Mouse (Mus musculus) CD4-positive naive resting alpha-beta T cell, adult 76 days (primary cell): ENCODE measurements around the gene Vmn1r183. TPM values are rescaled to one million over a fixed set of nuclear protein-coding genes. Genes with fewer than 3 reads are reported as not detected.

Experiments used
- total RNA-seq: library from RNA; stranded (reverse); gene quantifications from one replicate; pipeline ENCODE4 v1.2.4, GENCODE M21; 2023

Gene Vmn1r183
- not detected for total RNA-seq

DNA sequence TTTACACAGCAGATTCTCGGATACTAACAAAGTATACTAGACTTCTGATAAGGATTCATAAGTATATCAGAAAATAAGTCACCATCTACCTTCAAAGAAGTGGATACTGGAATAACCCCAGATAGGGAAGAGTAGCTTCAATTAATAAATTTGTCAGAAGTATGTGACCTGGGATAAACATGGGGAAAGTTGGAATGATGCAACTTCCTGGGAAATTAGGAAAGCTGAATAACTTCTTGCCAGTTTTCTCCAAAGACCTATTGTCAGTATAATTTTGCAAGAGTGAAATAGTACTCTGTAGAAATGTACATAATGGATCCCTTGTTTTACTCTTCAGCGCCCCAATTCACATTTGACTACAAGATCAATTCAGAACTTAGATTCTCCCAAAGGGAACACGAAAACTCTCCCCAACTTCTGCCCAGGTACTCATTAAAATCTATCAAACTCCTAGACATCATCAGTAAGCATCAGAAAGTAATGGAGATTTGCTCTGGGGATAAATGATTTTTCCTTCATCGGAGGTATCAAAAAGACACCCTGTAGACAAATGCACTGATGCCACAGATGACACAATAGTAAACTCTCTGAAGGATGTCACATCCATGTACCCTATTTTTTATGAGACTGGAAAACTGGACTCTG is at the start of gene Vmn1r183:
TSS of gene Vmn1r183 (plus strand) at position 595 of the 645 bp plus-strand sequence.

DNA sequence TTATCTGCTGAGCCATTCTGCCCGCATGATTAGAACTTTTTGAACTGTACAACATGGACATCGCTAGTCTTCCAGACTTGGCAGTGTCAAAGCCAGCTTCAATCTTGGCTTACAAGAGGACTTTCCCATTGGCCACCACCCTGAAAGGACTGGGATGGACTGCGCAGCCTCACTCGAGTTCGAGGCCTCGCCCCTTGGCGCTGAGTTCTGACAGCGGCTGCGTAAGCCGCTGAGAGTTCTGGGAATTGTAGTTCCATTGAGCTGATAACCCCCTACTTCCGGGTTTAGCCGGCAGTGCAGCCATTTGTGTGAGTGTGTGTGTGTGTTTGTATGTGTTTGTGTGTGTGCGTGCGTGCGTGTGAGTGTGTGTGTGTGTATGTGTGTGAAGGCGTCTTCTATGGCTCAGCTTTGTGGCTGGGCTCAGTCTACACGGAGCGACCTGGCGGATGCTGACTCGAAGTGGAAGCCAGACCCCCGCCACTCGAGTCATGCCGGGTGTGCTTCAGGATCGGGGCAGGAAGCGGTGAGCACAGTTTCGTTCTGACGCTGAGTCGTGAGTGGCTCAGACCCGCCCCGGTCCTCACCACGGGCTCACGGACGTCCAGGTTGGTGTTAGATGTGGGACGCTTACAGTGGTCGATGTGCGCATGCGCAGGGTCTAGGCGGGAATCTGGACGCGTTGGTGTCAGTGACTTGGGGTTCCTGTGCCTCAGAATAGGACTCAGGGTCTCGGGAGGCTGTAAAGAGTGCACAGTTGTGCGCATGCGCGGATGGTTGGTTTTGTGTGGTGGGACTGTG is 28.8 kb downstream of the Vmn1r183 start, which contains the start of gene Zfp180:
TSS of gene Zfp180 (plus strand) at position 291 of the 798 bp plus-strand sequence.

DNA sequence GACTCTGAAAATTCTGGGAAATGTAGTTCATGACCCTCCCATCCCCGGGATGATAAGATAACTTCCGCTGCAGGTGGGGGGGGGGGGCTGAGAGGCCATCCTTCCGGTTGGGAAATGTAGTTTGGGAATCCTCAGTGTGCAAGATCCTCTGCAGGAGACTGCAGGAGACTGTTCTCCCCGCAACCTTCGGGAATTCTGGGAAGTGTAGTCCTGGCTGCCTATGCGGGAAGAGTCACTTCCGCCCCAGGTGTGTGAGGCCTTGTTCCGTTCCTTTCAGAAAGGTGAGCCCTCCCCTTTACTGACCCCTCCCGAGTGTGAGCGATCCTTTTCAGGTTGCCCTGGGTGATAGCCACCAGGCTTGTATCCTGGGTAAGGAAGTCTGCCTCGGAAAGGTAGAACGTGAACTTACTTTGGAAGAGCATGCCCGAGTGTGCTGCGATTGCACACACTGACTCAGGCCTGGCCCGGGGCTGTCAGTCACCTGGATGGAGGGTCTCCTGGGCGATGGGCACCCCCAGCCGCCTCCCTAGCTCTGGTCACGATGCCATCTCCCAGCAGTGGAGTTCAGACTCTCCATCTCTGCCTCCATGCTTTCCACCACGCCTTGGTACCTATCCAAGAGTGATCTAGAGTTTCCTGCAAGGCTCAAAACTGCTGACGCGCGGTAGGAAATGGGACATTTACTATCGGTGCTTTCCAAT is 59.3 kb downstream of the Vmn1r183 start, which contains the start of gene Zfp112:
TSS of gene Zfp112 (plus strand) at position 159 of the 701 bp plus-strand sequence.

Other genes with a start within 250 kb of the Vmn1r183 start
- gene Vmn1r175, start 242.6 kb upstream of the Vmn1r183 start, total RNA-seq, result not detected
- not detected for gene Vmn1r176, start 215.9 kb upstream of the Vmn1r183 start, total RNA-seq
- not detected for gene Vmn1r177, start 186.8 kb upstream of the Vmn1r183 start, total RNA-seq
- not detected for gene Vmn1r178, start 161.2 kb upstream of the Vmn1r183 start, total RNA-seq
- not detected for gene Vmn1r179, start 126.3 kb upstream of the Vmn1r183 start, total RNA-seq
- not detected for gene Vmn1r180, start 102.6 kb upstream of the Vmn1r183 start, total RNA-seq
- not detected for gene Vmn1r181, start 78.6 kb upstream of the Vmn1r183 start, total RNA-seq
- gene V1rd19, start 51.6 kb upstream of the Vmn1r183 start, total RNA-seq, result not detected
- gene Zfp180, start 28.7 kb downstream of the Vmn1r183 start, total RNA-seq, result 36.7 TPM
- gene Zfp112, start 59.1 kb downstream of the Vmn1r183 start, total RNA-seq, result 5.8 TPM
- 6.2 TPM for gene Zfp235, start 80.9 kb downstream of the Vmn1r183 start, total RNA-seq
- not detected for gene Zfp114, start 121.8 kb downstream of the Vmn1r183 start, total RNA-seq
- 0.12 TPM for gene Zfp111, start 158.2 kb downstream of the Vmn1r183 start, total RNA-seq
- gene Zfp109, start 184.3 kb downstream of the Vmn1r183 start, total RNA-seq, result 2.1 TPM
- gene Zfp108, start 201.5 kb downstream of the Vmn1r183 start, total RNA-seq, result not detected
- 2.5 TPM for gene Zfp93, start 217.2 kb downstream of the Vmn1r183 start, total RNA-seq
- 7.8 TPM for gene Zfp61, start 248.0 kb downstream of the Vmn1r183 start, total RNA-seq